Comparison of ENCODE assay signal across 27 mouse cellular contexts in the genomic region with DNA sequence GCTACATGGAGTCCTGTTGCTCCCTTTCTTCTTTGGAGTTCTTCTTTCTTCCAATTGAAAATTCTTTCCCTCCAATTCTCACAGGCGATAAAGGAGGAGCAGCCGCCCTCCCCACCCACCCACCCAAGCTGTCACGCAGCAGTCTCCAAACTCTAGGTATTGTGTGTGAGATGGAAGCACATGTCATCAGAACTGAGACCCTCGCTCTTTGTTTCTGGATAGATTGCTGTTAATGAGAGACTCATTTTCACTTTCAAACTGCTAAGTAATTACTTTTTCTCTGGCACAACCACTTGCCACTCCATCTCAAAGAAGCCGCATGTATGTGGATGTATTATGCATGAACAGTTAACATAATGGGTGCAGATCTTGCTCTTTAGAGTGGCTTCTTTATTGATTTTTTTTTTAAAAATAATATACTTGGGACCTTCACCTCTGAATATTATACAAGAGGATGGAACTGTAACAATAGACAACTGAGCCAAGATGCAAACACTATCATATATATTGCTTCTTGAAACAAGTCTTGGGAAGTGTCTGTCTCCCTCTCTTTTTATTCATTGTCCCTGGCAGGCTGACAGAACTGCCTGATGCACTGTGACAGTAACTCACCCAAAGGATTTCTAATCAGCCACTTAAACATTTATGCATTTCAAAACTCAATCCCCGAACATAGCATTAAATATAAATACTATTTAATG. TPM values are rescaled to one million over a fixed set of nuclear protein-coding genes. Genes with fewer than 3 reads are reported as not detected.
A peak's percentile ranks its signal among the peaks of the same experiment; 100 is the strongest.
DNase-seq lines count a peak whose midpoint lies in the region; ATAC-seq lines count a peak whose summit lies in the region.
"Had no signal": no experiment of that assay in that cellular context is flagged by ENCODE, and none has a peak within 500 bp of the region (broad histone marks: within the 10 kb centered on the region; RNA-seq: fewer than 3 reads in every experiment).

No protein-coding gene starts in this region.

- H3K36me3 ChIP-seq in midbrain, embryonic 13.5 days, result no peaks in the 10 kb centered on the region
- H3K36me3 ChIP-seq in midbrain, embryonic 11.5 days (ENCODE audit: control insufficient read depth, insufficient read depth, low read length), result no peaks in the 10 kb centered on the region
- H3K36me3 ChIP-seq in forebrain, embryonic 12.5 days (replicated peaks), result no peaks in the 10 kb centered on the region
- no peaks in the 10 kb centered on the region for H3K36me3 ChIP-seq in forebrain, embryonic 15.5 days
- H3K36me3 ChIP-seq: hindbrain, embryonic 12.5 days; limb, embryonic 10.5 days; limb, embryonic 15.5 days; stomach, embryonic 15.5 days had no signal

- no peaks in the 10 kb centered on the region for H3K27me3 ChIP-seq in midbrain, embryonic 13.5 days
- H3K27me3 ChIP-seq in midbrain, embryonic 11.5 days (ENCODE audit: control insufficient read depth, insufficient read depth, low read length), result no peaks in the 10 kb centered on the region
- H3K27me3 ChIP-seq in forebrain, embryonic 12.5 days, result peaks cover 6% of the 10 kb centered on the region; the same call in 1 of the 2 replicates
- H3K27me3 ChIP-seq in forebrain, embryonic 15.5 days, result no peaks in the 10 kb centered on the region
- H3K27me3 ChIP-seq: hindbrain, embryonic 12.5 days; limb, embryonic 15.5 days; stomach, embryonic 15.5 days had no signal

- peak; percentile 30; the same call in 1 of the 2 replicates for ATAC-seq in midbrain, embryonic 13.5 days
- no peak for ATAC-seq in midbrain, embryonic 11.5 days (ENCODE audit: low FRiP score)
- ATAC-seq in forebrain, embryonic 12.5 days (ENCODE audit: low FRiP score), result peak; percentile 72; the same call in 1 of the 2 replicates
- peak; percentile 88 for ATAC-seq in forebrain, embryonic 15.5 days (replicated peaks)
- ATAC-seq: activated CD4-positive, CD25-positive, alpha-beta regulatory T cell, adult 4 months had no signal

- H3K27ac ChIP-seq in midbrain, embryonic 13.5 days, result no peak overlapping the region
- no peak overlapping the region for H3K27ac ChIP-seq in midbrain, embryonic 11.5 days (ENCODE audit: low read depth, low read length)
- H3K27ac ChIP-seq in forebrain, embryonic 12.5 days, result peak overlapping the region; percentile 82
- peak overlapping the region; percentile 93 for H3K27ac ChIP-seq in forebrain, embryonic 15.5 days (replicated peaks)
- H3K27ac ChIP-seq: hindbrain, embryonic 12.5 days; limb, embryonic 15.5 days; liver, embryonic 14.5 days; macrophage; stomach, embryonic 15.5 days had no signal

- no peak overlapping the region for H3K9ac ChIP-seq in midbrain, embryonic 13.5 days (replicated peaks)
- H3K9ac ChIP-seq in midbrain, embryonic 11.5 days (ENCODE audit: low read length), result no peak overlapping the region
- H3K9ac ChIP-seq in forebrain, embryonic 12.5 days, result no peak overlapping the region
- H3K9ac ChIP-seq in forebrain, embryonic 15.5 days (replicated peaks), result no peak overlapping the region
- H3K9ac ChIP-seq: hindbrain, embryonic 12.5 days; limb, embryonic 15.5 days; liver, embryonic 14.5 days; stomach, embryonic 15.5 days had no signal

- H3K9me3 ChIP-seq in midbrain, embryonic 13.5 days, result no peaks in the 10 kb centered on the region
- no peaks in the 10 kb centered on the region for H3K9me3 ChIP-seq in midbrain, embryonic 11.5 days (ENCODE audit: control insufficient read depth, low read length)
- no peaks in the 10 kb centered on the region for H3K9me3 ChIP-seq in forebrain, embryonic 12.5 days
- no peaks in the 10 kb centered on the region for H3K9me3 ChIP-seq in forebrain, embryonic 15.5 days
- H3K9me3 ChIP-seq: hindbrain, embryonic 12.5 days; limb, embryonic 10.5 days; limb, embryonic 15.5 days; stomach, embryonic 15.5 days had no signal

- peaks cover 12% of the 10 kb centered on the region for H3K4me1 ChIP-seq in midbrain, embryonic 13.5 days (replicated peaks)
- peaks cover 2% of the 10 kb centered on the region; the same call in 1 of the 2 replicates for H3K4me1 ChIP-seq in midbrain, embryonic 11.5 days (ENCODE audit: control insufficient read depth, insufficient read depth, low read length)
- peaks cover 35% of the 10 kb centered on the region for H3K4me1 ChIP-seq in forebrain, embryonic 12.5 days
- H3K4me1 ChIP-seq in forebrain, embryonic 15.5 days, result peaks cover 52% of the 10 kb centered on the region
- H3K4me1 ChIP-seq: limb, embryonic 15.5 days; stomach, embryonic 15.5 days had no signal

- H3K4me3 ChIP-seq in midbrain, embryonic 13.5 days (replicated peaks), result no peak overlapping the region
- no peak overlapping the region for H3K4me3 ChIP-seq in midbrain, embryonic 11.5 days (ENCODE audit: low read depth, low read length)
- H3K4me3 ChIP-seq in forebrain, embryonic 12.5 days (replicated peaks), result no peak overlapping the region
- no peak overlapping the region for H3K4me3 ChIP-seq in forebrain, embryonic 15.5 days
- H3K4me3 ChIP-seq: erythroblast, embryonic 14.5 days; hindbrain, embryonic 12.5 days; limb, embryonic 10.5 days; limb, embryonic 15.5 days; stomach, embryonic 15.5 days had no signal

- WGBS in midbrain, embryonic 13.5 days, result 63% methylated on average over 6 of the region's 6 CpGs
- 89% methylated on average over 6 of the region's 6 CpGs for WGBS in midbrain, embryonic 11.5 days
- WGBS in forebrain, embryonic 12.5 days, result 42% methylated on average over 6 of the region's 6 CpGs
- 9% methylated on average over 6 of the region's 6 CpGs for WGBS in forebrain, embryonic 15.5 days

- no peak for DNase-seq in midbrain, embryonic 11.5 days (ENCODE audit: low spot score, missing footprints)
- DNase-seq in left cerebral cortex, postnatal 36 days (ENCODE audit: low spot score in 2 of 2), result no peak
- DNase-seq in heart, adult 9 months (ENCODE audit: low spot score in 2 of 2), result no peak
- DNase-seq: adrenal gland, adult 8-10 months; B cell, adult 2 months; cerebellum, adult 11-12 months; cerebellum, adult 9-11 months; gastrocnemius, postnatal 25 days; heart, postnatal 36 days; kidney, adult 18-20 months; kidney, postnatal 36 days; layer of hippocampus, postnatal 36 days; lung, adult 2 months; lung, postnatal 10 days; right cerebral cortex, postnatal 25 days had no signal

- intact Hi-C loops in left cerebral cortex, postnatal 36 days (cut with DNase I), result no loop called here

- H3K4me2 ChIP-seq in midbrain, embryonic 13.5 days (replicated peaks), result no peak overlapping the region
- H3K4me2 ChIP-seq in midbrain, embryonic 11.5 days, result no peak overlapping the region
- no peak overlapping the region for H3K4me2 ChIP-seq in forebrain, embryonic 12.5 days
- H3K4me2 ChIP-seq in forebrain, embryonic 15.5 days (replicated peaks), result peak overlapping the region; percentile 11
- H3K4me2 ChIP-seq: heart, embryonic 11.5 days; hindbrain, embryonic 12.5 days; limb, embryonic 15.5 days; stomach, embryonic 15.5 days had no signal

RNA-seq across cellular contexts. Expression of a gene that starts 21.8 kb away (rescaled TPM):
- polyA plus RNA-seq in midbrain, embryonic 13.5 days (2015; fragmentation: Nextera tagmentation; extraction: Ambion mirVana), result 15.5 and 19.0 TPM in 2 replicates
- polyA plus RNA-seq in midbrain, embryonic 11.5 days (2014; fragmentation: Nextera tagmentation; extraction: Ambion mirVana), result 1.4 and 2.7 TPM in 2 replicates
- polyA plus RNA-seq in forebrain, embryonic 12.5 days (2016; fragmentation: Nextera tagmentation; extraction: Ambion mirVana), result 11.2 and 14.2 TPM in 2 replicates
- polyA plus RNA-seq in forebrain, embryonic 15.5 days (2015; fragmentation: Nextera tagmentation; extraction: Ambion mirVana), result 58.6 and 73.1 TPM in 2 replicates
- 10 to 100 TPM; 19.2 to 21.6 TPM for total RNA-seq in left cerebral cortex, postnatal 36 days (2021)
- polyA plus RNA-seq: erythroblast, embryonic 14.5 days had no signal

Comparison
In these comparisons a context has a peak if more than half of its experiments do, and no peak if none do; other contexts are left out.
1. H3K27ac ChIP-seq: peak in forebrain, embryonic 12.5 days (single experiment) and forebrain, embryonic 15.5 days (single experiment); none in midbrain, embryonic 13.5 days (single experiment) and midbrain, embryonic 11.5 days (single experiment).